Mouse (Mus musculus): Measurements from ENCODE around the gene 1700030J22Rik. TPM values are rescaled to one million over a fixed set of nuclear protein-coding genes. Genes with fewer than 3 reads are reported as not detected.

The 1700030J22Rik gene
- total and polyA plus RNA-seq, 3 experiments = 0.15 to 0.38 TPM; not detected in 1

GRCm38 (mm10) chr8:116946268-116946838 lies 32.4 kb downstream of the 1700030J22Rik start (continued):
- TF ChIP-seq MAFK (IDR thresholded peaks at IDR 0.05; ENCODE audit: borderline replicate concordance, low read depth, low read length) (no peak), TBP (IDR thresholded peaks at IDR 0.05; ENCODE audit: low read depth, low read length) (no peak)

GRCm38 (mm10) chr8:116945169-116945910 lies 33.4 kb downstream of the 1700030J22Rik start:
- Histone ChIP-seq H3K9me3 (replicated peaks; ENCODE audit: insufficient read depth, low read length) (no peaks in the 10 kb centered on the region), H3K27me3 (ENCODE audit: control insufficient read depth in 1 of 2, insufficient read depth in 2 of 2, low read length in 2 of 2) (no peaks in the 10 kb centered on the region), H3K27ac (ENCODE audit: control insufficient read depth, low read depth, low read length) (peak overlapping the region; percentile 88), H3K9ac (ENCODE audit: control insufficient read depth, low read depth, low read length, poor library complexity, severe bottlenecking) (peak overlapping the region; percentile 68), H3K36me3 (ENCODE audit: control insufficient read depth in 1 of 2, insufficient read depth in 2 of 2, low read length in 2 of 2) (peaks cover 0 to 30% of the 10 kb centered on the region in 2 experiments; a peak in 2 of 4 replicates), H3K4me3 (ENCODE audit: control insufficient read depth in 1 of 2, insufficient read depth in 1 of 2, low read depth in 2 of 2, low read length in 2 of 2) (peak overlapping the region; percentile 56 to 77; a peak in 1 of 4 replicates), H3K4me1 (ENCODE audit: control insufficient read depth in 1 of 2, insufficient read depth in 2 of 2, low read length in 2 of 2) (peaks cover 2 to 33% of the 10 kb centered on the region in 2 experiments), H3K79me2 (ENCODE audit: control insufficient read depth, insufficient read depth, low read length, poor library complexity) (peaks cover 35% of the 10 kb centered on the region)
- peak; percentile 66 for DNase-seq (ENCODE audit: low read depth, low spot score)
- TF ChIP-seq CHD1 (IDR thresholded peaks at IDR 0.05; ENCODE audit: low read depth, low read length) = no peak
- no peak for TF ChIP-seq SMC3 (IDR thresholded peaks at IDR 0.05; ENCODE audit: low read depth, low read length)
- TF ChIP-seq TCF12 (IDR thresholded peaks at IDR 0.05; ENCODE audit: low read depth, low read length) = peak; percentile 77
- TF ChIP-seq POLR2AphosphoS2 (IDR thresholded peaks at IDR 0.05; ENCODE audit: low read length) = no peak
- no peak for TF ChIP-seq JUND (IDR thresholded peaks at IDR 0.05; ENCODE audit: low read depth, low read length)
- TF ChIP-seq USF1 (IDR thresholded peaks at IDR 0.05; ENCODE audit: low read depth, low read length) = peak; percentile 65
- peak; percentile 48; the same call in 1 of the 2 replicates for TF ChIP-seq MYB (IDR thresholded peaks at IDR 0.05; ENCODE audit: low read depth, low read length)
- TF ChIP-seq ZKSCAN1 (IDR thresholded peaks at IDR 0.05; ENCODE audit: low read depth, low read length) = no peak
- TF ChIP-seq ZNF384 (IDR thresholded peaks at IDR 0.05; ENCODE audit: low read depth, low read length) = no peak
- TF ChIP-seq BHLHE40 (IDR thresholded peaks at IDR 0.05; ENCODE audit: borderline replicate concordance, low read depth, low read length) = no peak
- TF ChIP-seq MAX (IDR thresholded peaks at IDR 0.05; ENCODE audit: low read length) = no peak
- TF ChIP-seq ETS1 (IDR thresholded peaks at IDR 0.05; ENCODE audit: low read depth, low read length) = peak; percentile 54; the same call in 1 of the 2 replicates
- no peak for TF ChIP-seq POLR2AphosphoS5 (IDR thresholded peaks at IDR 0.05; ENCODE audit: borderline replicate concordance, low read depth, low read length)
- no peak for TF ChIP-seq HCFC1 (IDR thresholded peaks at IDR 0.05; ENCODE audit: low read depth, low read length)
- TF ChIP-seq RCOR1 (IDR thresholded peaks at IDR 0.05; ENCODE audit: low read depth, low read length) = peak; percentile 43; the same call in 1 of the 2 replicates
- TF ChIP-seq TAL1 (IDR thresholded peaks at IDR 0.05; ENCODE audit: low read length) = peak; percentile 91
- TF ChIP-seq E2F4 (IDR thresholded peaks at IDR 0.05; ENCODE audit: borderline replicate concordance, low read depth, low read length) = no peak
- no peak for TF ChIP-seq CTCF (IDR thresholded peaks at IDR 0.05 in 2 of 3, conservative IDR thresholded peaks at IDR 0.05 in 1 of 3; ENCODE audit: control insufficient read depth in 1 of 3, insufficient read depth in 1 of 3, low read depth in 2 of 3, low read length in 3 of 3, poor library complexity in 1 of 3, severe bottlenecking in 1 of 3)
- TF ChIP-seq EP300 (IDR thresholded peaks at IDR 0.05; ENCODE audit: low read depth in 1 of 2, low read length in 2 of 2) = peak; percentile 66 to 82
- TF ChIP-seq RAD21 (IDR thresholded peaks at IDR 0.05; ENCODE audit: low read depth, low read length) = no peak
- no peak for TF ChIP-seq MYC (IDR thresholded peaks at IDR 0.05; ENCODE audit: low read depth, low read length)
- TF ChIP-seq ZMIZ1 (IDR thresholded peaks at IDR 0.05; ENCODE audit: low read depth, low read length) = no peak
- TF ChIP-seq USF2 (IDR thresholded peaks at IDR 0.05; ENCODE audit: borderline replicate concordance in 1 of 2, insufficient read depth in 1 of 2, low read depth in 1 of 2, low read length in 2 of 2) = no peak
- peak; percentile 78 for TF ChIP-seq GATA1 (IDR thresholded peaks at IDR 0.05; ENCODE audit: low read depth, low read length)
- TF ChIP-seq MAFK (IDR thresholded peaks at IDR 0.05; ENCODE audit: borderline replicate concordance, low read depth, low read length) = no peak
- TF ChIP-seq UBTF (IDR thresholded peaks at IDR 0.05; ENCODE audit: borderline replicate concordance, insufficient read depth, low read depth, low read length) = no peak
- TF ChIP-seq CHD2 (IDR thresholded peaks at IDR 0.05; ENCODE audit: low read length) = no peak
- TF ChIP-seq ELF1 (IDR thresholded peaks at IDR 0.05; ENCODE audit: low read depth, low read length) = no peak
- TF ChIP-seq KAT2A (conservative IDR thresholded peaks at IDR 0.05; ENCODE audit: low read depth, low read length) = no peak
- TF ChIP-seq POLR2A (IDR thresholded peaks at IDR 0.05; ENCODE audit: control insufficient read depth in 1 of 2, insufficient read depth in 1 of 2, low read depth in 1 of 2, low read length in 2 of 2, poor library complexity in 1 of 2) = no peak
- no peak for TF ChIP-seq MAZ (IDR thresholded peaks at IDR 0.05; ENCODE audit: low read depth, low read length)
- TF ChIP-seq ZC3H11A (IDR thresholded peaks at IDR 0.05; ENCODE audit: low read depth, low read length) = no peak
- peak; percentile 48; the same call in 1 of the 2 replicates for TF ChIP-seq SIN3A (IDR thresholded peaks at IDR 0.05; ENCODE audit: low read length)

Measured in MEL (cell line).